Mouse (Mus musculus) hindbrain, embryonic 14.5 days (tissue): ENCODE measurements at regions not wholly inside any gene's neighbourhood (a gene's known extent, or its start where the extent isn't known, plus 50 kb on each side); places are given as distances from the start of the nearest gene placed in this dataset.
A peak's percentile ranks its signal among the peaks of the same experiment; 100 is the strongest.

ENCODE experiments used
- ATAC-seq: fragments of 200-750 bp; cut with Nextera tagmentation; 2 replicates; pipeline ENCODE4 v1.8.0; 2017; ENCODE audit warnings: moderate number of reproducible peaks, mild to moderate bottlenecking, moderate TSS enrichment, moderate library complexity; ENCODE audit not compliant: low FRiP score
- DNase-seq: peaks from one replicate; pipeline ENCODE4 v3.0.0-alpha.2; 2015; ENCODE audit warnings: low spot score
- H3K27ac ChIP-seq: fragments of 300-500 bp; sonication (generic); 2 replicates; pipeline ENCODE4 v1.5.1; 2014; ENCODE audit warnings: mild to moderate bottlenecking, moderate library complexity
- H3K27me3 ChIP-seq: fragments of 300-500 bp; sonication (generic); 2 replicates; pipeline ENCODE4 v1.6.1; 2014; ENCODE audit warnings: mild to moderate bottlenecking, low read length, mixed read lengths; ENCODE audit not compliant: control insufficient read depth, insufficient read depth
- H3K36me3 ChIP-seq: fragments of 300-500 bp; sonication (generic); replicated peaks from 2 replicates; pipeline ENCODE4 v1.6.1; 2014; ENCODE audit not compliant: control insufficient read depth, insufficient read depth
- H3K4me1 ChIP-seq: fragments of 300-500 bp; sonication (generic); replicated peaks from 2 replicates; pipeline ENCODE4 v1.6.1; 2014; ENCODE audit warnings: antibody characterized with exemption, low read length, mixed read lengths; ENCODE audit not compliant: control insufficient read depth, insufficient read depth
- H3K4me2 ChIP-seq: fragments of 300-500 bp; sonication (generic); replicated peaks from 2 replicates; pipeline ENCODE4 v1.6.1; 2014; ENCODE audit warnings: mild to moderate bottlenecking, moderate library complexity
- H3K4me3 ChIP-seq: fragments of 300-500 bp; sonication (generic); replicated peaks from 2 replicates; pipeline ENCODE4 v1.5.1; 2014; ENCODE audit warnings: mild to moderate bottlenecking, low read length
- H3K9ac ChIP-seq: fragments of 300-500 bp; sonication (generic); 2 replicates; pipeline ENCODE4 v1.6.1; 2014
- H3K9me3 ChIP-seq: fragments of 300-500 bp; sonication (generic); 2 replicates; pipeline ENCODE4 v1.6.1; 2016; ENCODE audit warnings: low read length; ENCODE audit not compliant: control insufficient read depth
- WGBS: fragments of 180-500 bp; shearing (Covaris S2); extraction: QIAGEN DNeasy Blood & Tissue Kit; methylation state at CpG from one replicate; pipeline ENCODE4 v1.1.7; 2014; 5-methylcytosine and 5-hydroxymethylcytosine counted together

- H3K4me1 ChIP-seq: peaks cover 18% of the 10 kb centered on the region
- H3K9ac ChIP-seq: no peak overlapping the region
- H3K27me3 ChIP-seq: no peaks in the 10 kb centered on the region
- H3K27ac ChIP-seq: no peak overlapping the region
- WGBS: 79% methylated on average over 9 of the region's 9 CpGs
- H3K36me3 ChIP-seq: no peaks in the 10 kb centered on the region
- DNase-seq: no peak
- no peaks in the 10 kb centered on the region for H3K9me3 ChIP-seq
- H3K4me3 ChIP-seq: no peak overlapping the region
- no peak overlapping the region for H3K4me2 ChIP-seq
- ATAC-seq: no peak
Measured at GRCm38 (mm10) chr11:117419351-117419969, 64.7 kb upstream of the Gm11733 start.

- Histone ChIP-seq H3K36me3 (no peaks in the 10 kb centered on the region), H3K4me2 (no peak overlapping the region), H3K4me3 (no peak overlapping the region), H3K27ac (no peak overlapping the region), H3K27me3 (no peaks in the 10 kb centered on the region), H3K9ac (no peak overlapping the region), H3K4me1 (no peaks in the 10 kb centered on the region), H3K9me3 (no peaks in the 10 kb centered on the region)
- ATAC-seq (no peak), DNase-seq (no peak)
- WGBS: 92% methylated on average over 6 of the region's 6 CpGs
Measured at GRCm38 (mm10) chr11:117422713-117423112, 61.5 kb upstream of the Gm11733 start.

- DNase-seq (no peak), ATAC-seq (no peak)
- Histone ChIP-seq H3K36me3 (no peaks in the 10 kb centered on the region), H3K4me2 (no peak overlapping the region), H3K27me3 (no peaks in the 10 kb centered on the region), H3K9me3 (no peaks in the 10 kb centered on the region), H3K4me3 (no peak overlapping the region), H3K9ac (no peak overlapping the region), H3K27ac (no peak overlapping the region), H3K4me1 (no peaks in the 10 kb centered on the region)
- WGBS: 93% methylated on average over 2 of the region's 2 CpGs
Measured at GRCm38 (mm10) chr11:117423422-117423821, 60.7 kb upstream of the Gm11733 start.

- Histone ChIP-seq H3K9ac (no peak overlapping the region), H3K27ac (no peak overlapping the region), H3K36me3 (no peaks in the 10 kb centered on the region), H3K4me2 (no peak overlapping the region), H3K4me1 (peaks cover 17% of the 10 kb centered on the region), H3K9me3 (no peaks in the 10 kb centered on the region), H3K4me3 (no peak overlapping the region), H3K27me3 (no peaks in the 10 kb centered on the region)
- no peak for DNase-seq
- 71% methylated on average over 8 of the region's 9 CpGs for WGBS
- no peak for ATAC-seq
Measured at GRCm38 (mm10) chr11:117425466-117425865, 58.7 kb upstream of the Gm11733 start.

- 46% methylated on average over 12 of the region's 12 CpGs for WGBS
- Histone ChIP-seq H3K4me3 (no peak overlapping the region), H3K4me2 (no peak overlapping the region), H3K4me1 (peaks cover 21% of the 10 kb centered on the region), H3K27ac (no peak overlapping the region), H3K27me3 (no peaks in the 10 kb centered on the region), H3K36me3 (no peaks in the 10 kb centered on the region), H3K9me3 (no peaks in the 10 kb centered on the region), H3K9ac (no peak overlapping the region)
- ATAC-seq: no peak
- no peak for DNase-seq
Measured at GRCm38 (mm10) chr11:117425927-117426326, 58.2 kb upstream of the Gm11733 start.

GRCm38 (mm10) chr11:117426651-117427050, 57.5 kb upstream of the Gm11733 start:
- Histone ChIP-seq H3K4me2 (no peak overlapping the region), H3K4me1 (peaks cover 21% of the 10 kb centered on the region), H3K4me3 (no peak overlapping the region), H3K9me3 (no peaks in the 10 kb centered on the region), H3K36me3 (no peaks in the 10 kb centered on the region), H3K9ac (no peak overlapping the region), H3K27ac (no peak overlapping the region), H3K27me3 (no peaks in the 10 kb centered on the region)
- no peak for ATAC-seq
- WGBS: 90% methylated on average over 4 of the region's 4 CpGs
- no peak for DNase-seq

- WGBS: 86% methylated on average over 17 of the region's 17 CpGs
- ATAC-seq (no peak), DNase-seq (no peak)
- no peak overlapping the region for H3K27ac ChIP-seq
- H3K9ac ChIP-seq: no peak overlapping the region
- H3K4me1 ChIP-seq: peaks cover 21% of the 10 kb centered on the region
- H3K36me3 ChIP-seq: no peaks in the 10 kb centered on the region
- H3K9me3 ChIP-seq: 0 out of 2 replicates have a peak, but pooled peaks cover 2% of the 10 kb centered on the region
- H3K27me3 ChIP-seq: no peaks in the 10 kb centered on the region
- H3K4me2 ChIP-seq: no peak overlapping the region
- no peak overlapping the region for H3K4me3 ChIP-seq
Measured at GRCm38 (mm10) chr11:117427808-117428510, 56.2 kb upstream of the Gm11733 start.

GRCm38 (mm10) chr11:117429326-117429752, 54.8 kb upstream of the Gm11733 start:
- Histone ChIP-seq H3K9ac (no peak overlapping the region), H3K27ac (peak overlapping the region; percentile 48), H3K4me1 (peaks cover 21% of the 10 kb centered on the region), H3K4me2 (no peak overlapping the region), H3K27me3 (no peaks in the 10 kb centered on the region), H3K4me3 (no peak overlapping the region), H3K9me3 (0 out of 2 replicates have a peak, but pooled peaks cover 3% of the 10 kb centered on the region), H3K36me3 (no peaks in the 10 kb centered on the region)
- 58% methylated on average over 10 of the region's 10 CpGs for WGBS
- ATAC-seq: no peak
- no peak for DNase-seq

- WGBS: 52% methylated on average over 8 of the region's 8 CpGs
- Histone ChIP-seq H3K27me3 (no peaks in the 10 kb centered on the region), H3K27ac (peak overlapping the region; percentile 48), H3K4me3 (no peak overlapping the region), H3K36me3 (no peaks in the 10 kb centered on the region), H3K9ac (no peak overlapping the region), H3K4me1 (peaks cover 21% of the 10 kb centered on the region), H3K9me3 (0 out of 2 replicates have a peak, but pooled peaks cover 3% of the 10 kb centered on the region), H3K4me2 (no peak overlapping the region)
- no peak for DNase-seq
- ATAC-seq: no peak
Measured at GRCm38 (mm10) chr11:117429894-117430293, 54.3 kb upstream of the Gm11733 start.
